Mouse (Mus musculus) forebrain, embryonic 14.5 days (tissue): ENCODE data around the gene Olfr1221. TPM values are rescaled to one million over a fixed set of nuclear protein-coding genes. Genes with fewer than 3 reads are reported as not detected.

Experiments
- ATAC-seq: fragments of 200-750 bp; cut with Nextera tagmentation; 2 replicates; pipeline ENCODE4 v1.8.0; 2017; ENCODE audit warnings: mild to moderate bottlenecking, moderate library complexity
- DNase-seq: peaks from one replicate; pipeline ENCODE4 v3.0.0-alpha.2; 2015; ENCODE audit warnings: low spot score
- H3K27ac ChIP-seq: fragments of 300-500 bp; sonication (generic); 2 replicates; pipeline ENCODE4 v1.5.1; 2014; ENCODE audit warnings: low read depth, mild to moderate bottlenecking, control low read depth, low read length, moderate library complexity
- H3K27me3 ChIP-seq: fragments of 300-500 bp; sonication (generic); replicated peaks from 2 replicates; pipeline ENCODE4 v1.6.1; 2014; ENCODE audit warnings: low read length, control low read depth, mixed read lengths; ENCODE audit not compliant: control insufficient read depth, insufficient read depth
- H3K36me3 ChIP-seq: fragments of 300-500 bp; sonication (generic); 2 replicates; pipeline ENCODE4 v1.6.1; 2014; ENCODE audit warnings: low read length, control low read depth; ENCODE audit not compliant: control insufficient read depth, insufficient read depth
- H3K4me1 ChIP-seq: fragments of 300-500 bp; sonication (generic); 2 replicates; pipeline ENCODE4 v1.6.1; 2014; ENCODE audit warnings: antibody characterized with exemption, low read length, control low read depth; ENCODE audit not compliant: control insufficient read depth, insufficient read depth
- H3K4me2 ChIP-seq: fragments of 300-500 bp; sonication (generic); 2 replicates; pipeline ENCODE4 v1.6.1; 2014; ENCODE audit warnings: mild to moderate bottlenecking, control low read depth, low read length
- H3K4me3 ChIP-seq: fragments of 300-500 bp; sonication (generic); 2 replicates; pipeline ENCODE4 v1.5.1; 2014; ENCODE audit warnings: low read depth, low read length, control low read depth
- H3K9ac ChIP-seq: fragments of 300-500 bp; sonication (generic); 2 replicates; pipeline ENCODE4 v1.6.1; 2014; ENCODE audit warnings: mild to moderate bottlenecking, low read length, control low read depth, moderate library complexity
- H3K9me3 ChIP-seq: fragments of 300-500 bp; sonication (generic); replicated peaks from 2 replicates; pipeline ENCODE4 v1.6.1; 2016; ENCODE audit warnings: low read length, control low read depth, mixed read lengths; ENCODE audit not compliant: control insufficient read depth
- polyA plus RNA-seq: library from polyadenylated mRNA; unstranded; fragments of >200 nt; fragmentation: Nextera tagmentation; extraction: Ambion mirVana; gene quantifications from 2 replicates; pipeline ENCODE4 v1.2.1, GENCODE M21; 2014

Olfr1221 gene
- polyA plus RNA-seq, 1 experiment from 2014 or later: not detected

GRCm38 (mm10) chr2:89081487-89081886 is 35.6 kb downstream of the Olfr1221 start:
- H3K4me2 ChIP-seq: no peak overlapping the region
- H3K27me3 ChIP-seq: no peaks in the 10 kb centered on the region
- H3K9me3 ChIP-seq: no peaks in the 10 kb centered on the region
- no peak overlapping the region for H3K4me3 ChIP-seq
- no peaks in the 10 kb centered on the region for H3K36me3 ChIP-seq
- no peaks in the 10 kb centered on the region for H3K4me1 ChIP-seq
- H3K9ac ChIP-seq: no peak overlapping the region
- DNase-seq (no peak), ATAC-seq (no peak)
- no peak overlapping the region for H3K27ac ChIP-seq

- H3K4me2 ChIP-seq: no peak within 1 kb of the TSS
- no peak for ATAC-seq
- H3K36me3 ChIP-seq: no peaks in the 10 kb centered on the region
- no peak within 1 kb of the TSS for H3K4me3 ChIP-seq
- H3K9me3 ChIP-seq: no peaks in the 10 kb centered on the region
- H3K9ac ChIP-seq: no peak within 1 kb of the TSS
- H3K4me1 ChIP-seq: no peaks in the 10 kb centered on the region
- H3K27ac ChIP-seq: no peak within 1 kb of the TSS
- DNase-seq: no peak
- H3K27me3 ChIP-seq: no peaks in the 10 kb centered on the region
Measured at GRCm38 (mm10) chr2:89061087-89061486, 56.0 kb downstream of the Olfr1221 start, which contains the start of gene Olfr1218. Gene Olfr1218 (minus strand): TSS chr2:89061187.

Other genes starting within 250 kb of the Olfr1221 start
- not detected in 2 replicates for gene Olfr1208, start 215.0 kb downstream of the Olfr1221 start, polyA plus RNA-seq
- not detected in 2 replicates for gene Olfr1209, start 202.1 kb downstream of the Olfr1221 start, polyA plus RNA-seq
- gene Olfr1211, start 179.2 kb downstream of the Olfr1221 start, polyA plus RNA-seq: not detected in 2 replicates
- gene Olfr1212, start 163.3 kb downstream of the Olfr1221 start, polyA plus RNA-seq: not detected in 2 replicates
- not detected in 2 replicates for gene Gm13762, start 137.0 kb downstream of the Olfr1221 start, polyA plus RNA-seq
- not detected in 2 replicates for gene Olfr1214, start 124.6 kb downstream of the Olfr1221 start, polyA plus RNA-seq
- not detected in 2 replicates for gene Olfr1215, start 110.3 kb downstream of the Olfr1221 start, polyA plus RNA-seq
- not detected in 2 replicates for gene Olfr1216, start 98.9 kb downstream of the Olfr1221 start, polyA plus RNA-seq
- not detected in 2 replicates for gene Olfr1217, start 85.2 kb downstream of the Olfr1221 start, polyA plus RNA-seq
- not detected in 2 replicates for gene Olfr1218, start 56.1 kb downstream of the Olfr1221 start, polyA plus RNA-seq
- gene Olfr1219, start 33.8 kb downstream of the Olfr1221 start, polyA plus RNA-seq: not detected in 2 replicates
- gene Olfr1220, start 10.4 kb downstream of the Olfr1221 start, polyA plus RNA-seq: not detected in 2 replicates
- not detected in 2 replicates for gene Olfr1222, start 15.8 kb upstream of the Olfr1221 start, polyA plus RNA-seq
- not detected in 2 replicates for gene Olfr1223, start 34.3 kb upstream of the Olfr1221 start, polyA plus RNA-seq
- gene Olfr1224-ps1, start 46.8 kb upstream of the Olfr1221 start, polyA plus RNA-seq: not detected in 2 replicates
- not detected in 2 replicates for gene Olfr1225, start 57.4 kb upstream of the Olfr1221 start, polyA plus RNA-seq
- not detected in 2 replicates for gene Olfr1226, start 82.8 kb upstream of the Olfr1221 start, polyA plus RNA-seq
- not detected in 2 replicates for gene Olfr1228, start 136.8 kb upstream of the Olfr1221 start, polyA plus RNA-seq
- not detected in 2 replicates for gene Olfr1229, start 170.7 kb upstream of the Olfr1221 start, polyA plus RNA-seq
- gene Olfr1230, start 180.0 kb upstream of the Olfr1221 start, polyA plus RNA-seq: not detected in 2 replicates
- gene Olfr1231, start 189.8 kb upstream of the Olfr1221 start, polyA plus RNA-seq: not detected in 2 replicates
- gene Olfr1232, start 212.4 kb upstream of the Olfr1221 start, polyA plus RNA-seq: not detected in 2 replicates
- gene Olfr1233, start 225.1 kb upstream of the Olfr1221 start, polyA plus RNA-seq: not detected in 2 replicates
- not detected in 2 replicates for gene Olfr1234, start 247.6 kb upstream of the Olfr1221 start, polyA plus RNA-seq